10 mouse cellular contexts compared by ENCODE assay signal in the genomic region with DNA sequence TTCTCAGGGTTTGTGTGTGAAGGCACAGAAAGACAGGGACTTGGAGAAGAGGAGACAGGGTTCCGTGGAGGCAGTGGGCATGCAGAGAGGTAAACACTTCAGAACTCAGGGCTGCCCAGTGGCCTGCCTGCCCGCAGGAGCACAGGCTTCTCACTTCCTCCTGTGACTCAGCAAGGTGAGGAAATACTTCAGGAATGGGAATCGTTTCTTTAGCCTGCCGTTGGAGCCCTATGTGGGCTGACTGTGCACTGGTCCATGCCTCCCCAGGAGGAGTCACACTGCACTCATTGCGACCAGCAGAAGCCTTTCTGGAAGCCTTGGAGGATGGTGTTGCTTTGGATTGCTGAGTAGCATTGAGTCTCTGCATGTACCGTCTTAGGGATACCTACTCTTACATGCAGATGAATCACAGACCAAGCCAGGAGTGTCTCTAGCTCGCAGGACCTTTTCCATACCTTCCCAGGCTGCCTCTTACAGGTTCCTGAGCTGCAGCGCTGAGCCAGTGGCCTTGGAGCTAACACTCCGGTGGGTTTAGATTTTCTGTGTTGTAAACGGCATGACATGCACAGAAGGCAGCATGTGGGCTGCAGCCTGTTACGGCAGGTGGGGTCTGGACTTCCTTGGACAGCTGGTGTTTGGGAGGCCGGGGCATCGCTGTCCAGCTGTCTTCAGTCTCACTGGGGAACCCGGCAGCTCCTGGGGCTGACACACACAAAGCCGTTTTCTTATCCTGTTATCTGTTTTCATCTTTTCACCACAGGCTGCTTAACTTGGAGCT. TPM values are rescaled to one million over a fixed set of nuclear protein-coding genes. Genes with fewer than 3 reads are reported as not detected.
A peak's percentile ranks its signal among the peaks of the same experiment; 100 is the strongest.
DNase-seq lines count a peak whose midpoint lies in the region; ATAC-seq and TF ChIP-seq lines count a peak whose summit lies in the region.
"Had no signal": no experiment of that assay in that cellular context is flagged by ENCODE, and none has a peak within 500 bp of the region (broad histone marks: within the 10 kb centered on the region; RNA-seq: fewer than 3 reads in every experiment).

No protein-coding gene starts in this region.

- H3K4me2 ChIP-seq in hindbrain, embryonic 11.5 days (replicated peaks; ENCODE audit: low read depth, low read length) = no peak overlapping the region
- no peak overlapping the region for H3K4me2 ChIP-seq in midbrain, embryonic 15.5 days

- no peak for TF ChIP-seq CTCF in Patski (IDR thresholded peaks at IDR 0.05)

- no peaks in the 10 kb centered on the region for H3K36me3 ChIP-seq in hindbrain, embryonic 11.5 days (ENCODE audit: control insufficient read depth, insufficient read depth, low read length)
- H3K36me3 ChIP-seq in midbrain, embryonic 15.5 days (replicated peaks) = no peaks in the 10 kb centered on the region

- H3K4me1 ChIP-seq in hindbrain, embryonic 11.5 days (replicated peaks; ENCODE audit: control insufficient read depth, insufficient read depth, low read length) = no peaks in the 10 kb centered on the region
- H3K4me1 ChIP-seq in midbrain, embryonic 15.5 days = peaks cover 11% of the 10 kb centered on the region

- WGBS in hindbrain, embryonic 11.5 days = 55% methylated on average over 15 of the region's 15 CpGs
- WGBS in midbrain, embryonic 15.5 days = 39% methylated on average over 15 of the region's 15 CpGs

- H3K9ac ChIP-seq in hindbrain, embryonic 11.5 days (ENCODE audit: low read depth, low read length) = no peak overlapping the region
- H3K9ac ChIP-seq in midbrain, embryonic 15.5 days = no peak overlapping the region

- H3K27ac ChIP-seq in hindbrain, embryonic 11.5 days (ENCODE audit: low read depth, low read length) = 0 out of 2 replicates have a peak overlapping the region, but pooled peaks have one; percentile 14
- H3K27ac ChIP-seq in midbrain, embryonic 15.5 days = peak overlapping the region; percentile 36; the same call in 1 of the 2 replicates

- 0 out of 2 replicates have a peak, but pooled peaks have one; percentile 20 for ATAC-seq in frontal cortex, adult (ENCODE audit: low TSS enrichment)
- ATAC-seq in Patski = peak; percentile 82
- ATAC-seq in hindbrain, embryonic 11.5 days (ENCODE audit: low FRiP score) = peak; percentile 61; the same call in 1 of the 2 replicates
- ATAC-seq in midbrain, embryonic 15.5 days (replicated peaks) = peak; percentile 63

- DNase-seq in frontal cortex, adult 2 months (ENCODE audit: extremely low spot score in 1 of 2, low spot score in 1 of 2) = no peak
- DNase-seq in Patski (ENCODE audit: low read depth, low spot score) = no peak
- DNase-seq in hindbrain, embryonic 11.5 days (ENCODE audit: low spot score) = peak; percentile 46
- no peak for DNase-seq in thymus, postnatal 25 days
- no peak for DNase-seq in yolk sac, embryonic 10.5 days (ENCODE audit: low spot score)
- DNase-seq in cerebellum, postnatal 36 days = no peak
- DNase-seq: gastrocnemius, postnatal 25 days; kidney, adult 11 months had no signal

- H3K9me3 ChIP-seq in hindbrain, embryonic 11.5 days (ENCODE audit: control insufficient read depth, low read length) = no peaks in the 10 kb centered on the region
- H3K9me3 ChIP-seq in midbrain, embryonic 15.5 days = no peaks in the 10 kb centered on the region

- no peaks in the 10 kb centered on the region for H3K27me3 ChIP-seq in Patski
- no peaks in the 10 kb centered on the region for H3K27me3 ChIP-seq in hindbrain, embryonic 11.5 days (ENCODE audit: control insufficient read depth, insufficient read depth, low read length)
- H3K27me3 ChIP-seq in midbrain, embryonic 15.5 days (replicated peaks) = no peaks in the 10 kb centered on the region

- H3K4me3 ChIP-seq in hindbrain, embryonic 11.5 days (ENCODE audit: low read depth, low read length) = no peak overlapping the region
- no peak overlapping the region for H3K4me3 ChIP-seq in midbrain, embryonic 15.5 days

- POLR2A ChIA-PET in Patski (lab: Charles Lee) = no interaction called here

- in situ Hi-C loops in Patski (cut with MboI; ENCODE audit: low pct_unique_long_range_greater_than_20kb) = no loop called here

- CTCF ChIA-PET in Patski (lab: Charles Lee) = no interaction called here

RNA-seq across cellular contexts. Expression of a gene that starts 34.4 kb away (rescaled TPM):
- 12.8 and 14.7 TPM in 2 replicates for polyA plus RNA-seq in frontal cortex, adult 2 months (2012; rRNA removed)
- polyA plus RNA-seq in Patski (2021) = 3.5 TPM
- 8.2 and 8.3 TPM in 2 replicates for polyA plus RNA-seq in hindbrain, embryonic 11.5 days (2014; fragmentation: Nextera tagmentation; extraction: Ambion mirVana)
- 15.7 and 17.1 TPM in 2 replicates for polyA plus RNA-seq in midbrain, embryonic 15.5 days (2015; fragmentation: Nextera tagmentation; extraction: Ambion mirVana)

Comparison
In these comparisons a context has a peak if more than half of its experiments do, and no peak if none do; other contexts are left out.
1. ATAC-seq: peak in every context shown above with its lines; median percentile 82 in Patski; 63 in midbrain, embryonic 15.5 days; 61 in hindbrain, embryonic 11.5 days; 20 in frontal cortex, adult.